Mouse (Mus musculus): ENCODE measurements at regions not wholly inside any gene's neighbourhood (a gene's known extent, or its start where the extent isn't known, plus 50 kb on each side); places are given as distances from the start of the nearest gene placed in this dataset.
"Not testable (repeated sequence)": the region's sequence is repeated elsewhere in the genome, so short reads cannot be mapped to it uniquely, and the experiment has no call there.

DNA sequence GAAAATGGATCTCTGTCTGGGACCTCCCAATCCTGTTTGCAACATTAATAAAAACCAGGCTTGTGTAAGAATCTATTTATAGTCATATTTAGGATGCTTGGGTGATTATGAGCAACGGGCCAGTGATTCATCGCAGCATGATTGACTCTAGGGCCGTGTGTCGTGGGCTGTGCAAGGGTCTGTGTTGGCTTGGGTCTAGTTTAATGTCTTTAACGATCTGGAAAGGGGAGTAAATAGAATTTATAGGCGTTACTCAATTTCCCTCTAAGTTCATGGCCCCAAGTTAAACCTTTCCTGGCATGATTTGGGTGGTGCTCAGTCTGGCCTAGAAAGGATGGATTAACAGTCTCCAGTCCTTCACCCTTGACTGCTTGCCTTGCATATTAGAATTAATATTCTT lies 149.9 kb upstream of the Fer start:
- DNase-seq, result no peak

DNA sequence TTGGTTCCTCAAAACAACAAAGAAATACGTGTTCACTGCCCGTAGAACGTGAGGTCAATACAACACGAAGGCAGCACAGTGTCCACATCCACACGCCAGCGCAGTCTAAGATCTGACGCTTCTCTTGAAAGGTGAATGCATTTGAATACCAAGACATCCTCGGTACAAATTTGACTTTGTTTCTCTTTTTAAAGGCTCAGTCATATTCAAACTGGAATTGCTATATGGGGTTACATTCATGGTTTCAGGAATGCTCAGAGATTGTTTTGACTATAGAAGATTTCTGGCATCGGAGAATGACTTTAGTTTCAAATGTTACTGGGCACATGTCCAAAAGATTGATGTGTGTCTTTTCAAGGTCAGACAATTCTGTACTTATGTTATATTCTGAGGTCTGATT lies 147.2 kb upstream of the Fer start:
- no peak for DNase-seq

GRCm38 (mm10) chr17:63716161-63716560 lies 146.7 kb upstream of the Fer start:
- DNase-seq, result no peak

DNA sequence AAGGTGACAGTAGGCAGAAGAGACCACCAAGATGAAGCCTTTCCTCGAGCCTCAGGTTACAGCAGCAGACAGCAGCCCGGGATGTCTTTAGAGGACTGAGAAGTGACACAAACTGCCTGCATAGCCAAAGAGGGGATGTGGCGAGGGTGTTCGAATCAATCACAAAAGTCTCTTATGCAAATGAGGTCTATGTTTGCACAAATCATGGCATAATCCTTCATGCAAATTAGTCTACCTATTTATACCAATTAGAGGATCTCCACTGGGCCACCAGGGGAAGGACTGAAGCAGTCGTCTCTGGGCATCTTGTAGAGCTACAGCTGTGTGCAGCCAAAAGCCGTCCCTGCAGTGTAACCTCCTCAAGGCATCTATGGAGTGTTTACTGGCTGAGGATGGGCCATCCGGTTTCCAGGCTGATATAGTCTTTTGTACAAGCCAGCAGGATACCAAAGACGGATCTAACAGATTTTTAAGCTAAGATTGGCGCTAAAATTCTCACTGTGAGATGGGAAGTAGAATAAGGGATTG lies 145.7 kb upstream of the Fer start:
- DNase-seq, result no peak

- DNase-seq, result no peak
Observed at GRCm38 (mm10) chr17:63718972-63719715, 143.7 kb upstream of the Fer start.

DNA sequence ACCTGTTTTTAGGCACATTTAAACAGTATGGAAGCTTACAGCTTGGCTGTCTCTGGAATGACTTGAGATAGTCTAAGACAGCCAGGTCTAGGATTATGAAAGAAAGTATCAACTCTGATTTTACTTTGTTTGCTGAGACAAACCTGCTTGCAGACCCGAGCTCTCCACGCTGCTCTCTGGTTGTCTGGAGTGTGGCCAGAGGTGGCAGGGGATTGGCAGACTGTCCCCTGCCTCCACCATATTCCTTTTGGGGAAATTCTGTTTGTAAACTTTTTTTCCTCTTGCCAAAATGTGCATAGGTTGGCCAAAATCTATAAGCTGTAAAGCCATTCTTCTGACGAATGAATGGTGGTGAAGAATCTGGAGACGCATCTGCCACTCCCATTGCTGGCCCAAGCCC lies 143.1 kb upstream of the Fer start:
- DNase-seq, result no peak

GRCm38 (mm10) chr17:63720883-63721282 lies 142.0 kb upstream of the Fer start:
- DNase-seq, result no peak

DNA sequence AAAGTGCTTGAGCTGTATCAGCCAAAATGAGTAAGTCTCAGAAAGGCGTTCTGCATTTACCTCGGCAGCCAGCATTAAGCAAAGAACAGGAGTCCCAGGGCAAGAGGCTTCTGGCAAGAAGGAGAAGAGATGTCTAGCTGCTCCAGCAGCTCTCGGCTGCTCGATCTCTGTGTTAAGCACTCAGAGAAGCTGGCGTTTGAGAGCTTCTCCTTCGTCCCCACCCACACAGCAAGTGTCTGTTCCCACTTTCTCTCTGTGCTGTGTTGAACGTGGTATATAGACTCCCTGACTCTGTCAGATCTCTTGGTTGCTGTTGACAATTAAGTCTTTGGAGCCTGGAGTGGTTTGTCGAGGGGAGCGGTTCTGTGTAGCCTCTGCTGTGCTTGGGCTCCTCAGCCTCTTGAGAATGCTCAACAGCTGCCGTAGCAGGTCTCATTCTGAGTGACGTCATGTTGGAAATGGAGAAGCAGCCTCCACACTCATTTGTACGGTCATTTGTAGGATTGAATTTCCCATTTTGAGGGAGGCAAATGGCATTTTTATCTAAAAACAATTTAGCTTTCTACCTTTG lies 140.3 kb upstream of the Fer start:
- DNase-seq, result no peak

- DNase-seq, result no peak
Observed at GRCm38 (mm10) chr17:63738206-63738605, 124.7 kb upstream of the Fer start.

- DNase-seq, result no peak
Observed at GRCm38 (mm10) chr17:63739710-63740109, 123.2 kb upstream of the Fer start.

GRCm38 (mm10) chr17:63749257-63749656 lies 113.6 kb upstream of the Fer start:
- DNase-seq, result not testable (repeated sequence)

GRCm38 (mm10) chr17:63754399-63754798 lies 108.5 kb upstream of the Fer start:
- no peak for DNase-seq

DNA sequence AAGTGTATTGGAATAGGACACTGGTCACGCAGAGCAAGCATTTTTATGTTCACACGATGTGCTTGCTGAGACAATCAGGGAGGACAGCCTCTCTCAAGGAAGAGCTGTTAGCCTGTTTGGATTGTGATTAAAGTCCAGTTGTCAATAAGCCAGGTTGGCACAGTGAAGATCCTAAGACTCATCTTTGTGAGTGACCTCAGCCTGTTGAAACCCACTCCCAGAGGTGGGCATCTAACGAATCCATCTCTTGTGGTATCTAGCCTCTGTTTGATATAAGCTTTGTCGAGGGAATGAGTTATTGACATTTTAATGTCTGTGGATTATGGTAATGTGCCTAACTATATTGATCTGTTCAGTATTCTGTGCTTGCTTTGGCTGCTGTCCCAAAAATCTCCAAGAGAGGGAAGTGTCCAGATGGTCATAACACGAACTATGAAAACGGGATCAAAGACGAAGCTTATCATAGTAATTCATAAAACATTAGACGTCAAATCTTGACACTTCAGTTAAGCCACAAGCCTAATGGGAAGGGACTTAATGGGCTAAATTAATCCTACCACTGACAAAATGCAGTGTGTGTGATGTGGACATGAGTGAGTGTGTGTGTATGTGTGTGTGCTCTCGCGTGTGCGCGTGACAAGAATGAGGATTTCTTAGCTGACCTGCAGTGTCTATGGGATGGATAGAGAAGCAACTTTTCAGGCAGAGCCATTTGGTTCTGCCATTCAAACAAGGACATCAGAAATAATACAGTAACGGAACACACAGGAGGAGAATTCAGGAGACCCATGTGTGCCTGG lies 104.8 kb upstream of the Fer start:
- no peak for DNase-seq

- DNase-seq, result no peak
Observed at GRCm38 (mm10) chr17:63758817-63759404, 104.0 kb upstream of the Fer start.

- no peak for DNase-seq
Observed at GRCm38 (mm10) chr17:63761058-63761457, 101.8 kb upstream of the Fer start.

- no peak for DNase-seq
Observed at GRCm38 (mm10) chr17:63771111-63771510, 91.8 kb upstream of the Fer start.

DNA sequence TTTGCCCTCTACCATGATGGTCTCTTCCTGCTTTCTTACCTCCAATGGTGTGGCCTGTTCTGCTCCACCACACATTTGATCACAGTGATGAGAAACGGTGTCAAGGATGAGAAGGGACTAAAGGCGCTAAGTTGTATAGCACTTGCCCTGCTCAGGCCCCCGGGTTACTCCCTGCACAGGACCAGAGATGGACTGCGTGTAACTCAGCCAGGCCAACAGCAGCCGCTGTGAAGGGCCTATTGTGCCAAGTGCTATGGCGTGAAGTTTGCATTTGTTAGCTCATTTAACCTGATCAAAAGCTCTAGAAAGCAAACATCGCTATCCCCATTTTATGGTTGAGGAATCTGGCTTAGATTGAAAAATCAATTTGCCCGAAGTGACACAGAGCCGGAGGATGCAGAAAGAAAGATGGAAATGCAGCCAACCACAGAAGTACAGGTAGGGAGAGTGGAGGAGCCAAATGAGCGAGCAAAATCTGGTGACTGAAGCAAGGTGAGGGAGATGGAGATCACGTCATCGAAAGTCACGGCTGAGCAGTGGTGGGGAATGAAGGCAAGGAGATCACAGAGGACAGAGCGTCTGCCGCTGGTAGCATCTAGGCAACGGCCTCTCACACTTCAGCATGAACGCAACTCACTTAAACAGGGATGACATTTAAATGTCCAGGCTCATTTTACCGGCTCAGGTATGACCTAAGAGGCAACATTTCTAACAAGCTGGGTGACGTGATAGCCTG lies 78.3 kb upstream of the Fer start:
- no peak for DNase-seq

GRCm38 (mm10) chr17:63786444-63786843 lies 76.4 kb upstream of the Fer start:
- no peak for DNase-seq

DNA sequence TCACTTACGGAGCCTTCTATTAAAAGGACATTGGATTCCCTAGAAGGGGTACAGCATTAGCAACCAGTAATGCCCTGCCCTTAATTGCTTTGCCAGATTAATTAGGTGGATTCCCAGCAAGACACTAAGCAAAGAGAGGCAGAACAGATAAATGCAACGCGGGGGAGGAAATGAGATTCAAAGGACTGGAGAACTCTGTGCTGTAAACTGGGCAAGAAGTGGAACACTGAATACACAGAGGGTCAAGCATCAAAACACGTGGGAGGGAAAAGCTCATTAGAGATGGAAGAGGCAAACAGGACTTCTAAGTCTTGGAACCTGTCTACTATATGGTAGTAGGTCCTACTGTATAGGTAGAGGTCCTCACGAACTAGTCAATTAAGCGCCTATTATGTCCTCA lies 68.5 kb upstream of the Fer start:
- DNase-seq, result no peak

DNA sequence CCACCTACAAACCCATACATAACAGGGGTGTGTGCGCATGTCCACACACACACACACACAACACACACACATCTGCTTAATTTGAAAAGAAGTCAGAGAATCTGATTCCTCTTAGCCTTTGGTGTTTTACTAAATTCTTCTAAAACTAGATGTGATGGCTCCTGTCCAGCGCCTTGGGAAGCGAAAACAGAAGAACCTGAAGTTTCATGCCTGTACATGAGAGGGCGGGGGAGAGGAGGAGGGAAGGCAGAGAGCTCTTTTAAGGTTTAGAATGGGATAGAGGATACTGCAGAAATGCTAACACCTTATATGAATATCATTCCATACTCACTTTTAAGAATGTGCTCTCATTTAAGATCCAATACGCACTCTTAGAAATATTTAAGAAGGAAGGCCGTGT lies 64.5 kb upstream of the Fer start:
- no peak for DNase-seq

DNA sequence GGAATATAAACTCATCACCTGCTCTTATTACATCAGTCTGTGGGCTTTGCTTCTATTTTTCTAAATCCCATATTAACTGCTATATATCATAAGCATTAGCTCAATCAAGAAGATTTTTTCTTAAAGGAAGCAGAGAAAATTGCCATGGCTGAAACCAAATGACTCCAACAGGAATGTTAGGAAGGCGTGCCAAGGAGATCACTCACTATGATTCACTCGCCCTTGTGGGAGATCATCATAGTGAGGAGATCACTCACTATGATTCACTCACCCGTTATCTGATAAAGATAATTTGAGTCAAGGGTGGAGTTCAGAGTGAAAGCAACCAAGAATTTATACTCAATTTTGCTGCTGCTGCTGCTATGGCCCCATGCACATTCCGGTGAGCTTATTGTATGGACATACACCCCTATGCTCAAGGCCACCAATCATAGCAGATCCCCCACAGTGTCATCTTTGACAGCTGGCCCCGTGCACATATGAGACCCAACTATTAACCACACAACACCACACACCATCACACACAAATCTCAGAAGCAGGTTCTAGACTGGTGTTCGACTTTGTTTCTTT lies 63.8 kb upstream of the Fer start:
- no peak for DNase-seq

DNA sequence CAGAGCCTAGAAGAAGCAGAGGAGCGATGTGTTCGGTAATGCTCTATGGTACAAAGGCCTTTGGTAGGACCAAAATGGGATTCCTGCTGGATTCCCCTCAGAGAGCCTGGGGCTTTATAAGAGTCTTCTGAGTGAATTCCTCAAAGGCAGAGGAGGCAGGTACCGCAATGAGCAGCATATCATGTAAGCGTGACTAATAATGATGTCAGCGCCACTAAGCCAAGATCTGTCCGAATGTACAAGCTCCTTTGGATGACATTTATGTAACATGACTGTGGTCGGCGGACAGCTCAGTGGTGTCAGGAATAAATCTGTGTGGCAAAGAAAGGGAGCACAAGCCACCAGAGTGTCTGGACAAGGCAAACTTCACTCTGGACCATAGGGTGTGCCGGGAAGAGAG lies 61.5 kb upstream of the Fer start:
- no peak for DNase-seq

Measured in kidney, postnatal 25 days (tissue).